Mouse (Mus musculus): ENCODE data around the gene Nr2f2.

Nr2f2 gene

GRCm38 (mm10) chr7:70365401-70365811 is 1.1 kb downstream of the Nr2f2 start:
- no peak for DNase-seq (ENCODE audit: low spot score in 2 of 2)

DNA sequence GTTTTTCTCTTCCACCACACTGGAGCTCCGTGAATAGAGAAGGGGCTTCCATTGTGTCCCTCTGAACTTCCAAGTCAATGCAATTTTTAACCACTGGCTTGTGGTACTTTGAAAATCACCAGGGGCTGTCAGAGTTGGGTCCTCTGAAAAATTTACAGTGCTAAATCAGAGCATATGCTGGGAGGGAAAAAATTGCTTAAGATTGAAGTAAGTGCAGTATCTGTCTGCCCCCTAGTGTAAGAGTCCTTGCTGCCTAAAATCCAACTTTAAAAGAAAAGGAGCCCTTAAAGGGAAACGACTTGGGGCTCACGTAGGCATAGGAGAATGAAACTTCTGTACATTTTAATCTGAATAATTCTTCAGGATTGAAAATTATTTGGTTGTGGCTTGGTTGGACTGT is 1.7 kb downstream of the Nr2f2 start:
- DNase-seq (ENCODE audit: low spot score in 2 of 2): no peak

DNA sequence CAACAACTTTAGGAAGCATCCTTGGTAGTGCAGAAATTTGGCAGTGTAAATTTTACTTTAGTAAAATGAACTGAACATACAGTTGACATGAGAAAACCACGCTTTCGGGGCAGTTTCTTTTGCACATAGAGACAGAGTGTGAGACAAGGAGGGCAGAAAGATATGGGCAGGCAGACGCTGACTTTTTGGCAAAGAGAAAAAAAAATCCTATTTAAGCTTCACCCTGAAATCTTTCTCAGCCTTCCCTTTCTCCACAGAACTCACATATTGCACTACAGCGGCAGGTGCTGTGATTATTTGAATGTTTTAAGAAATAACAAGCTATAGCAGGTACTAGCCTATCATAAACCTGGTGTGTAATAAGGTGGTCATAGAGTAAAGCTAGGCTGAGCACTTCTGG is 3.2 kb downstream of the Nr2f2 start:
- DNase-seq (ENCODE audit: low spot score in 2 of 2): no peak

- DNase-seq (ENCODE audit: low spot score in 2 of 2): no peak
Observed at GRCm38 (mm10) chr7:70362526-70363170, 3.9 kb downstream of the Nr2f2 start.

- peak; percentile 48 to 53 for DNase-seq (ENCODE audit: low spot score in 2 of 2)
Observed at GRCm38 (mm10) chr7:70361383-70362364, 4.9 kb downstream of the Nr2f2 start.

DNA sequence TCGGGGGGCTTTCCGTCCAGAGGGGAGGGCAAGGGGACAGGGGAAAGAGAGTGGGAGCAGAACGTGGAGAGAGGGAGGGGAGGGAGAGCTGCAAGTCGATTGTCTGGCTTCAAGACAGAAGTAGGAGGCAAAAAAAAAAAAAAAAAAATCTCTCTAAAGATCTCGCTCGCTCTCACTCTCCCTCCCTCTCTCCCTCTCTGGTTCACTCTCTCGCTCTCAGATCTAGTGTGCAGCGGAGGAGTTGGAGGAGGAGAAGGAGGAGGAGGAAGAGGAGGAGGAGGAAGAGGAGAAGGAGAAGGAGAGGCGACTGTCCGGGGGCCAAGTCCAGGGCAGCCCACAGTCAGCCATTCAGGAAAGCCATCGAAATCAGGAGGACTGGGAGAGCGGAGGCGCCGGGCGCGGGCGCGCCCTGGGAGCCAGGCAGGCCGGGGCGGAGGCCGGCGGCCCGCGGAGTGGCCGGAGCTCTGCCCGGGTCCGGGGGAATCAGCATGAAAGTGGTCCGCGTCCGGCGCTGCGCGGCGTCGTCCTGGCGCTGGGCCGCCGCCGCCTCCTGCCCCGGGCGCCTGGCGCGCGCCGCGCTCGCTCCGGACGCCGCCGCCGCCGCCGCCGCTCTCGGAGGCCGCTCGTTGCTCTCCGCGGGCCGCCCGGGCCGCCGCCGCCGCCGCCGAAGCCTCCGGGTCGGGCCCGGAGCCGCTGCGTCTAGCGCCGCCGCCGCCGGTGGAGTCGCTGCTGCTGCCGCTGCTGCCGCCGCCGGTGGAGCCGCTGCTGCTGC is 5.7 kb downstream of the Nr2f2 start:
- no peak for DNase-seq (ENCODE audit: low spot score in 2 of 2)

DNA sequence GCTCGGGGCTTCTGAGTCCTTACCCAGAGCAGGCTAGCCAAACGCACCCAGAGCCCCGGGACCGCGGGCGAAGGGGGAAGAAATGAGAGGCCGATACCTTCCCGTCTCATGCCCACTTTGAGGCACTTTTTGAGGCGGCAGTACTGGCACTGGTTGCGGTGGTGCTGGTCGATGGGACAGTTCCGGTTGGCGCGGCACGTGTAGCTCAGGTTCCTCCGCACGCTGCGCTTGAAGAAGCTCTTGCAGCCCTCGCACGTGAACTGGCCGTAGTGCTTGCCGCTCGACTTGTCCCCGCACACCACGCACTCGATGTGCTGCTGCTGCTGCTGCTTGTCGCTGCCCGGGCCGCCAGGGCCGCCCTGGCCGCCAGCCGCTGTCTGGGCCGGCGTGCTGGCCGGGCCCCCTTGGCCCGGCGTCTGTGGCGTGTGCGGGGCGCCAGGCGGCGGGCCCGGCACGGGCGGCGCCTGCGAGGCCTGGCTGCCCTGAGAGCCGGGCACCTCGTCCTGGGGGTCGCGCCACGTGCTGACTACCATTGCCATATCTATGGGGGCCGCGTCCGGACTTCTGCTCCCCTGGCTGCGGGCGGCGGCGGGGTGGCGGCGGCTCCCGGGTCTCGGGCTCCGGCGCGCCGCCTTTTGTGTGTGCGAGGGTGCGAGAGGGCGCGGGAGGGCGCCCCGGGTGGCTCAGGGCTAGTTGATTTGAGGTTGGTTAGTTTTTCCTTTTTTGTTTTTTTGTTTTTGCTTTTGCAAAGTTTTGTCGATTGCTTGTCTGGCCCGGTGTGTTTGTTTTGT is 6.5 kb downstream of the Nr2f2 start:
- no peak for DNase-seq (ENCODE audit: low spot score in 2 of 2)

- DNase-seq (ENCODE audit: low spot score in 2 of 2): no peak
Observed at GRCm38 (mm10) chr7:70358848-70359591, 7.5 kb downstream of the Nr2f2 start.

GRCm38 (mm10) chr7:70358020-70358847 is 8.3 kb downstream of the Nr2f2 start:
- DNase-seq (ENCODE audit: low spot score in 2 of 2): no peak

GRCm38 (mm10) chr7:70357516-70358019 is 9.0 kb downstream of the Nr2f2 start:
- DNase-seq (ENCODE audit: low spot score in 2 of 2): no peak

DNA sequence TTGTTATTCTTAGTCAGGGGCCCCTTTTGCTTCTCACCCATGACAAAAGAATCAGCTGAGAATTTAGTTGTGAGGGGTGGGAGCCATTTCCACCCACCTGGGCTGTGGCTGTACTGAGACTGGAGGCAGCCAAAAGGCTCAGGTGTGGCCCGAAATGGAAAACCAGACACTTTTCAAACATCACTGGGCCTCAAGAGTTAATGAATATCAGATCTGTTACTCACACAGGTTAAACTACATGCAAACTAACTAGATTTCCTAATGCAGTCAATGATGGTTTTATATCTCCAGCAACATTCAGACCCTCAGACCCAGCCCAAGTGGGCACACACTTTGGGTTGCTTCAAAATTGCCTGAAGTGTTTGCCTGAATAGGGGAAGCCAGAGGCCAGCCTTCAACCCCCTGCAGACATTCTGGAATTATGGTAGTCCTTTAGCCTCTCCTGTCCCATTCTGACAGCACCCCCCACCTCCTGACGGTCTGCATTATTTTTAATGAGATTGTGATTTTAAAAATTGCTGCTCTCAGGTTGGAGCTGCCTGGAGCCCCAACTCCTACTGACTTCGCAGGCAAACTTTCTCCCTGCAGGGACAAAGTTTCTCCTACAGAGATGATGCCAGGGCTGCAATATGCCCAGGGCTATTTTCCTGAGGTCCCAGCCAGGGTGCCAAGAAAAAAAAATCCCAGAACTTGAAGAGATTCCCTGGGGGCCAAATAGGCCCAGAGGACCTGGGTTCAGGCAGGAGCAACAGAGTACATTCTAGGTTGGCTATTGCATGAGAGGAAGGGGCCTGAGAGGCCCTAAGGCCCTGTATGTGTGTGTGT is 9.6 kb downstream of the Nr2f2 start:
- DNase-seq (ENCODE audit: low spot score in 2 of 2): no peak

GRCm38 (mm10) chr7:70355691-70356568 is 10.6 kb downstream of the Nr2f2 start:
- DNase-seq (ENCODE audit: low spot score in 2 of 2): no peak

GRCm38 (mm10) chr7:70355357-70355620 is 11.2 kb downstream of the Nr2f2 start:
- no peak for DNase-seq (ENCODE audit: low spot score in 2 of 2)

DNA sequence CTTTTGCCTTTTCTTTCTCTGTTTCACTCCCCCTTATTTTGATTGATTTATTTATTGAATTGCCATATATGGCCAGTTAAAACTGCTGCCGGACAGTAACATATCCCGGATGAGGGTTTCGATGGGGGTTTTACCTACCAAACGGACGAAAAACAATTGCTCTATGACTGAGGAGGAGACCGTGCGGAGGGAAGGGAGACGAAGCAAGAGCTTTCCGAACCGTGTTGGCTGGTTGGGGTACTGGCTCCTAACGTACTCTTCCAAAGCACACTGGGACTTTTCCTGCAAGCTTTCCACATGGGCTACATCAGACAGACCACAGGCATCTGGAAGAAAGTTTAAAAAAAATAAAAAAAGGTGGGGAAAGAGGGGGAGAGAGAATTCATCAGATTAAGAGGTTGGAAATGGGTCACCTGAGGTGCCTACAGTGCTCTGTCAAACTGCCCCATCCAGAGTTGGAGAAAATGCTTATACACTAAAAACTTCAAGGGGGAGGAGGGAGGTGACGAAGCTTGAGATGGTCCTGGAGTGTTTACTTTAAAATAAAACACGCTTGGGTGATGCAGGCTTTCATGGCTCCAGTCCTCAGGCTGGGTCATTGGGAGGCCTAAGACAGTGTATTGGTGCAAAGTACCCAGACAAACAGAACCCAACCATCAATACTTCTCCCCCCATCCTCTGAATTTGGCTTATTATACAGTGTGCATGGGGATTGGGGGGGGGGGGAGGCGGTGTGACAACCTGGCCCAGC is 11.8 kb downstream of the Nr2f2 start:
- no peak for DNase-seq (ENCODE audit: low spot score in 2 of 2)

GRCm38 (mm10) chr7:70353151-70353550 is 13.4 kb downstream of the Nr2f2 start:
- DNase-seq (ENCODE audit: low spot score in 2 of 2): no peak

DNA sequence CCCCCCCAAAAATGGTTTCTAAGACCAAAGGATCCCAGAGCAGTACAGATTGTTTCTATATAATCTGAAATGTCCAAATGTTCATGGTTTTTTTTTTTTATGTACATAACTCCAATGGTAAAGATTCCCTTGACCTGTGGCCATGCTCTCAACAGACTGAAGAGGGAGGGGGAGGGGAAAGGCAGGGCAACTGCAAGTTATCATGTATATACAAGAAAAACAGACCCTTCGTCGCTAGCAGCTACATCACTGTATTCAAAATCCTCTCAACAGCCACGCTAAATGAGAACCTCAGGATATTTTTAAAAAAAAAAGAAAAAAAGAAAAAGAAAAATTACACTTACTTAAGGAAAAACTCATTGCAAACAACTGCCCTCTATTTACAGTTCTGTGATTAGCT is 13.9 kb downstream of the Nr2f2 start:
- DNase-seq (ENCODE audit: low spot score in 2 of 2): no peak

GRCm38 (mm10) chr7:70351981-70352560 is 14.5 kb downstream of the Nr2f2 start:
- DNase-seq (ENCODE audit: low spot score in 2 of 2): no peak
